Mouse (Mus musculus): ENCODE results near the gene Ccdc124. TPM values are rescaled to one million over a fixed set of nuclear protein-coding genes. Genes with fewer than 3 reads are reported as not detected.

The Ccdc124 gene
- polyA plus RNA-seq, 3 experiments from 2014 or later, result 54.2 to 120 (median 63.1) TPM

DNA sequence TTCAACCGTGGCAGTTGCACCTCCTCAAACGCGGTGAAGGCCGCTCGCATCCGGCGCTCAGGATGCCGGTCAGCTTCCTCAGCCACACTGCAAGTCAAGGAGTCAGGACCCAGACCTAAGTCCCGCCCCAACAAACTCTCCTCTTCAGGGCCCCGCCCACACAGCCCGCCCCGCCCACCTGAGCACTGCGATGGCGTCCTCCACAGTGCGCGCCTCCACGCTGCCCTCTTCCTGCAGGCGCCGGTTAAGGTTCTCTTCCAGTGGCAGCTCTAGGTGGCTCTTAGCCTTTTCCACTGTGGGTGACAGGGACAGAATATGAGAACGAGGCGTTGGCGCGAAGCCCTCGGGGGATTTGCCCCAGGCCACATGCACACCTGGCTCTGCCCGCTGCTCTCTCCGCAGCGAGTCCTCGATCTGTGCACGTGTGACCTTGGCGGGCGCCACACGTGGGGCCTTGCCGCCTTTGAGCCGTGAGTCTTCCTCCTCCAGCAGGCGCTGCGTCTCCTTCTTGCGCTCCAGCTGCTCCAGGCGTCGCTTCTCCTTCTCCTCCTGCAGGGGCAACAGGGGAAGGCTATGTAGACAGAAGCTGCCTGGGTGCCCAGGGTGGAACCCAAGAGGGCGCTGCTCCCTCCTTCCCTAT is 5.1 kb downstream of the Ccdc124 start:
- no peak for ATAC-seq

DNA sequence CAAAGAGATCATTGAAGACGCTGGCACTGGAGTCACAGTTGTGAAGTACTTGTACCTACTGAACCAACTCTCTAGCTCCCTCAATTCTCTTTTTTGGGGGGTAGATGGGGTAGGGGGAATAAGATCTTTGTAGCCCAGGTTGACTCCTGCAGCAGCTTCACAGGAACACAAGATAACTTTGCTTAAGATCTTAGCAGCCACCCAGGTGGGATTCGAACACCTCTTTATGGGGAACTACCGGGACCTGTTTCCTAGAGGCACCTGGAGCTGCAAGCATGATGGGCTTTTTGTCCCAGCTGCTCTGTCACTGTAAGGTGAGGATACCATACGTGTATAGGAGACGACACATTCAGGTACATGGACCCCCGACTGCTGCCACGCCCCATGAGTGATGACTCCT is 7.2 kb downstream of the Ccdc124 start:
- no peak for ATAC-seq

DNA sequence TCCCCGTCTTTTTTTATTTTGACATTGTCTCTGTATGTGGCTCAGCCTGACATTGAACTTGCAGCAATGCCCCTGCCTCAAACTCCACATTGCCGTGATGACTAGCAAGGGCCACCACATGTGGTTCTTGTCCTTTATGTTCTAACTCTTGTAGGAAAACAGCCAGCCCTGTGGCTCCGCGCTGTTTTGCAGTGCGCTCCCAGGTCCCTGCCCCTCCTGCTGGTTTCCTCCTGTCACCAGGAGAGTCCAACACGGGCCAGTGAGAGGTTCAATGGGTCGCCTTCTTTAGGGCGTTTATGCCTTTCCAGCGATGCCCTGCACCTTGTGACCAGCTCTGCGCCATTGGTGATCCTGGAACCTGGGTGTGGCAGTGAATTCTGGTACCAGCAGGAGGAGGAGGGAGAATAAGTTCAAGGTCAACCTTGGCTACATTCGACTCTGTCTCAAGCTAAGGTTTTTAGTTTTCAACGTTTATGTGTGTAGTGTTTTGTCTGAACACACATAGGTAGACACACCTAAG is 7.7 kb downstream of the Ccdc124 start:
- no peak for ATAC-seq

DNA sequence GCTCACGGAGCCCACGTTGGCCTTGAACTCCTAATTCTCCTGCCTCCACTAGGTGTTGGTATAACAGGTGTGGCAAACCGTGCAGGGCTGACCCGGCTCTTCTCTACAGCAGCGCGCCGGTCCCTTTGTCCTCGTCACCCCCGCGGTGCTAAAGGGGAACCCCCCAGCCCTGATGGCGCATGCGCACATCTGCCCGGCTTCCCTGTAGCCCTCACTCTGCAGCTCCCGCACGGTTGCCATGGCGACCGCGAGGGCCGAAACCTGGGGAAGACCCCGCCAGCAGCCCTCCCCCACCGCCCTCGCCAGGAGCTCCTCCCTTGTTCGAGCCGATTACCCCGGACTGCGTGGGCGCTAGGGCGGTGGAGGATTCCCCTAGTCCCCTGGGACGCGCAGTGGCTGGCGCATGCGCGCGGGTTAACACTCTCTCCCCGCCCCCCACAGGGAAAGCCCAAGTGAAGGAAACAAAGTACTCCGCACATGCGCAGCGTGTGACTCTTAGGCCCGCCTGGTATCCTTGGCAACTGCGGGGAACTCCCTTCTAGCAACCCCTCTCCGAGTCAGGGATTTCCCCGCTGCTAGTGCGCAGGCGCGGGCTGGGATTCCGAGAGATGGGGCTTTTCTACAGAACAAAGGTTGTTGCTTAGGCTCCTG is 8.3 kb downstream of the Ccdc124 start:
- peak; percentile 87 for ATAC-seq

DNA sequence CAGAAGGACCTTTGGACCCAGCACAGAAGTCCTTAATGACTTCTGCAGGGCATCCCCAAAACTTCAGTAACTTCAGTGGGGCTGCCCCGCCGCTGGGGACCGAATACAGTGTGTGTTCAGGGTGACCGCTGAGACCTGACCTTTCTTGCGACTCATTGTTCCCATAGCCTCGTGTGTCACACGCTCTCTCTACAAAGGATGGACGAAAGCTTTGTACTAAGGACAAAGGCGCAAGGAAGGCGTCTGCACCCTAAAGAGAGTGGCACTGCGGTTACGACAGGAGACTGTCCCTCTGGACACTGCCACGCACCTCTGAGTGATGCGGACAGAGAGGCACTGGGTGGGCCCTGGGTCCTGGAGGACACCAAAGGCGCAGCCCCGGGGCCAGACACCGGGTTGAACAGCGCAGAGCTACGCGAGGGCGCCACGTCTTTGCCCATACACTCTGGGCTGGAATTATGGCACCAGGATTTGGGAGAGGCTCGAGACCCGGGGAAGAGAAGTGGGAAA is 9.0 kb downstream of the Ccdc124 start:
- no peak for ATAC-seq

DNA sequence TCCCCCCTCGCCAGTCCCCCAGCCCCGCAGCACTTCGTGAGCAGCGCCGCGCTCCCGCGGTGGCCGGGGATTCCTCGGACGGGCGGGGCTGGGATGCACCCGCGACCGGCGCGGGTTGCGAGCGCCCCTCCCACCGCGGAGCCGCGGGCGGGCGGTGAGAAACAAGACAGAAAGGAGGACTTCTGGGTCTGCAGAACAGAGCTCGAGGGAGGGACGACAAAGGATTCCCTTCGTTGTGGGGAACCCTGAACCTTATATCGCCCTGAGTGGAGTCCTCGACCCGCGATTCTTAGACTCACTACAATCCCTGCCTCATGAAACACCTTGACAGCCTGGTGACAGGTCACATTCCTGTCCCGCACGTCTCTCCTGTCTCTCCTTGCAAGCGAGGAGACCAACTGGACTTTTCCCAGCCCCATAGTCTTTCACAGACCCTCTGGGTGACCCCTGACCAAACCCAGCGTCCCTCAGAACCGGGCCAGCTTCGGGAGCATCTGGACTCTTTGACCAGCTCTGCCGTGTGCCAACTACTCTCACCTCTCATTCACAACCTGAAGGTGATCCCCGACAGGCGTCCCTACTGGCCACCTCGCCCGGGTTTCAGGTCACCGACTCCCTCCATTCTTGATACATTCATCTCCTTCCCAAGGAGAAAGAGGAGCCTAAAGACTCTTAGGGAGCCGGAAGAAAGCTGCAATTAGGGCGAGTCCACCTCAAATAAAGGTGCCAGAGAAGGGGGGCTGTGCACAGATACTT is 9.6 kb downstream of the Ccdc124 start:
- no peak for ATAC-seq

DNA sequence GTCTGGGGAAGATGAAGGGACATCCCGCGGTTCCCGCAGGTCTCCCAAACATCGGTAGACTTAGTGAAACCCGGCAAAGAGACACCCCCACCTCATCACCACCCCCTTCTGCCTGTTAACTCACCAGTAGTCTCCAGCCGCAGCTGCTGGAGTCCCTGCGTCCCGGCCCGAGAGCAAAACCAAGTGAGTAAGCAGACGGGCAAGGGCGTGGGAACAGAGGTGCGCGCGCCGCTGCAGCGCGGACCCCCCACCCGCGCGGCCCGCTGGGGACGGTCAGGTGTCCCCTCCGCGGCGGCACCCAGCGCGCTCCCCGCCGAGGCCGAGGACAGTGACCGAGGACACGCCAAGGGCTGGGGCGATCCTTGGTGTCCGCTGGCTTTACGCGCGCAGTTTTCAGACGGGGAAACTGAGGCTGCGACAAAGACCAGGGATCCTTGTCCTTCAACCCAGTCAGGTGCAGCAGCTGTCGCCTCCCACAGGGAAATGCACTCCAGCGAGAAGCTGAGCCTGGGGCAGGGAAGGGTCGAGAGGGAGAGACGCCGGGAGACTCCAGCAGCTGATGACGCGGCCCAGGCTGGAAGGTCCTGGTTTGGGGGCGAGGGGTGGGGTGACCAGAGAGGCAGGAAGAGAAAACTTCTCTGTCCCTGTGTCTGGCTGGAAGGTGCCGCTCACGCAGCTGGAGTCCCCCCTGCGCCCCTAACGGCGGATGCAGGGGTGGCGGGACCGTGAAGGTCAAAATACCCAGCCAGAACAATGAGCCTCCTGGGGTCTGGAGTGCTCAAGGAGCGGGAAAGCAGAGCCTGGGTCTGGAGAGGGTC is 10.7 kb downstream of the Ccdc124 start, which contains the start of gene Kcnn1:
Gene Kcnn1, minus strand, starts transcription at position 435 of the 818 bp plus-strand sequence.
- no peak for ATAC-seq

DNA sequence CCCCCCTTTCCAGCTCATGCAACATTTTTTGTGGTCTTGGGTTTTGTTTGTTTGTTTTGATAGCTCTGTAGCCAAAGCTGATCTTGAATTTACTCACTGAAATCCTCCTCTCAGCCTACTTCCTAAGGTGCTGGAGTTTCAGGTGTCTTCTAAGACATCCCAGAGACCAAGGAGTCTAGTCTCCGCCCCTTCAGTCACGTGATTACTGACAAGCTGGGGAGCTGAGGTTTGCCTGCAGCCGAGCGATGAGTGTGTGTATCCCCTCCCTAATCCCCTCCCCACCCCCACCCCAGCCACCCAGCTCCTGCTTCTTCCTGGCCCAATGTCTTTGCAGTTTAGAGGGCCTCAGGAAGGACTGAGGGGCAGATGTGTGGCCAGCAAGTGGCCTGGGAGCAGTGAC is 16.2 kb downstream of the Ccdc124 start:
- ATAC-seq, result no peak

DNA sequence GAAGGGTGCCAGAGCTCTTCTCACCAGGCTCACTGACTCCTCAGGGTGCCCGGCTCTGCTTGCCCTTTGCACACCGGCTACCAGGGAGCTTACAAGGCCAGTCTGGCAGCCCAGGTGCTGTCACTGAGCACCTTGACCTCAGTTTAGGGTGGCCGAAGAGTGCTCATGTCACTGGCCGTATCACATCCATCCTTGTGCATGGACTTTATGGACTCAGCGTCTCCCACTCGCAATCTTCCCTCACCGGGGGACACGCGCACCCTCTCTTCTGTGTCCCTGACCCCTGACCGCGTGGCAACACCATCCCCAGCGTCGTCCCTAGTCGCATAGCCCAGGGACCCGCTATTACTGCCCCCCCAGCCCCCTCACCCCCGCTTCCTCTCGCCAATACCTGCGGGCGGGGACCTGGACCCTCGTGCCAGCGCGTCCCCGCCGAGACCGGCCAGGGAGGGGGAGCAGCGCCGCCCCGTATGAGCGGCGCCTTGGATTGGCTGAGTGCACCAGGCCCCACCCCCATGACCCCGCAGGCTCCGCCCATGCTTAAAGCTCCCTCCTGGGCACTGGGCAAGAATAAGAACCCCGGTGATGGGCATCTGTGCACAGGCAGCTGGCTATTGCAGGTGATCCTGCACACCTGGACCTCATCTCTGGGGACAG is 17.1 kb downstream of the Ccdc124 start:
- ATAC-seq, result no peak

DNA sequence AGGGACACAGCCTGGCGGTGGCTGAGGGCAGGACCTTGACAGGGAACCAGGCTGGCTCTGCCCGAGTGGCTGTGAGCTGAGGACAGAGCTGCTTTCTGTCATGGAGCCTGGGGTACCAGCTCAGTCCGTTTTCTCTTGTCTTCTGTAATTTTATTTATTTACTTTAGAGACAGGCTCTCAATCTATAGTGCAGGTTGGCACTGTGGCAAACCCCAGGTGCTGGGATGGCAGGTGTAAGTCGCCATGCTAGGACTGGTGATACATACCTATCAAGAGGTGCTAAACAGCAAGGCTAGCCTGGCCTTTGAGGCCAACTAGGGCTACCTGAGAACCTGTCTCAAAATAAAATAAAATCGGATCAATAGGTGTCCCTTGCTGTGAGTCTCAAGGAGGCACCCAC is 17.7 kb downstream of the Ccdc124 start:
- no peak for ATAC-seq

DNA sequence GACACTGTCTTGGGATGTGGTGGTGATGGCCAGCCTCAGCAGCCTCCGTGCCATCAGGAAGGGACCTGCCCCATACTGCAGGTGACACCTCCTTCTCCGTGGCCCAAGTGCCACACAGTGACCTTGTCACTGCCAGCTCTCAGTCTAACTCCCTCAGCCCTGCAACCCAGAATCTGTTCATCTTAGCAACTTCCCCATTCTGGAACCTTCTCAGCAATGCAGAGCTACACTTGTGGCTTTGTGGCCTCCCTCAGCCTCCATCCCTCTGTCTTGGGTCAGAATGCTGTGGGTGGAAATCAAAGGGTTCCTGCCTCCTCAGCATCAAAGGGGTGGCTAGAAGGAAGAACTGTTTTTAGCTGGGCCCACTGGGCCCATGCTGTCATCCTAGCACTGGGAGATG is 19.9 kb downstream of the Ccdc124 start:
- no peak for ATAC-seq

DNA sequence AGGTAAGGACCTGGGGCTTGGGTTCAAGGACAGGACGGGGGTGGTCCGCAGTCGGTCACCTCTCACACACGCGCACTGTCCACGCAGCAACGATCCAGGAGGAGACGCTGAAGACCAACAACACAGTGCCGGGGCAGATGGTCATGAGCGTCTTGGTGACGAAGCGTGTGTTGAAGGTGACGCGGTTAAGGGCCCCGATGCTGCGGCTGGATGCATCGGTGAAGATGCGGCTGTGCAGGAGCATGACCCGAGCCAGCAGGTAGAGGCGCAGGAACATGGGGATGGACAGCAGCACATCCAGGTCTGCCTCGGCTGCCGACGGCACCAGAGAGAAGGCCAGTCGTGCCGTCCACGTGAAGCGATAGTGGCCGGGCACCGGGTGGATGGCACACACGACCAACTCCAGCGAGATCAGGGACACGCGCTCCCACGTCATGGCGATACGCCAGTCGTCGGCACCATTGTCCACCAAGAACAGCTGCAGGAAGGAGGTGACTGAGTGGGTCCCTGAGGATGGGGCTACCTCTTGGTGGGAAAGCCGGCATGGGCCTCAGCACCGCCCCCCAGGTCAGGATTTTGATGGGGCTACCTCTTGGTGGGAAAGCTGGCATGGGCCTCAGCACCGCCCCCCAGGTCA is 21.0 kb downstream of the Ccdc124 start:
- ATAC-seq, result no peak

DNA sequence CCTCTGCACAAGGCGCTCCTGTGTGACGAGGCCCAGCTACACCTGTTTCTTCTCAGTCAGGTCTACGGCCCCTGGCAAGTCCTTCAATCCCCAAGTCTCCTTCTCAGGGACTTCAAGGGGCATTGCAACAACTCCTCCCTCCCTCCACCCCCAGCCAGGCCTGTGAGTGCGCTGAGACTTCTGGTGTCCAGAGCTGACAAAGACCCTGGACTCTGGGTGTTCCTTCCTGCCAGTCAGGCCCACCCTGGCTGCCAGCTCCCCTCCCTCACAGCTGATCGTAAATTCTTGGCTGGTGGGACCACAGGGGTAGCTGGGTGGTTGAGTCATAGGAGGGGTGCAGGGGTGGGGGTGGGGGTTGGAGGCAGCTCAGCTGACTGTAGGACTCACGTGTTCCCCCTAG is 21.9 kb downstream of the Ccdc124 start:
- no peak for ATAC-seq

DNA sequence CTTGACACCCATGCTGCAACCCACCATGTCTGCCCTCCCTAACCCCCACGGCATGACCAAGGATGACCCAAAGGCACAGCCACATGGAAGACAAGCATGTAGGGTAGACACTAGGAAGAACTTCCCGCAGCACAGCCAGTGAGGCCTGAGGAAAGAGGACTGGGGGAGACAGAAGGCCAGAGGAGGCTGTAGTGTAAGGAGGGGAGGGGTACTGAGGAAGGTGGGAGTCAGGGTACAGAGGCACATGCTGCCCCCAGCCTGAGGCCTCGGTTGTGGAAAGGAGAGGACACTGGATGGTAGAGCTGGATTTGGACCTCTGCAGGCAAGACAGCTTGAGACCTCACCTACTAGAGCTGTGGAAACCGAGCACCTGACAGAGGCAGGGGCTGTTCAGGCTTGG is 22.8 kb downstream of the Ccdc124 start:
- ATAC-seq, result no peak

DNA sequence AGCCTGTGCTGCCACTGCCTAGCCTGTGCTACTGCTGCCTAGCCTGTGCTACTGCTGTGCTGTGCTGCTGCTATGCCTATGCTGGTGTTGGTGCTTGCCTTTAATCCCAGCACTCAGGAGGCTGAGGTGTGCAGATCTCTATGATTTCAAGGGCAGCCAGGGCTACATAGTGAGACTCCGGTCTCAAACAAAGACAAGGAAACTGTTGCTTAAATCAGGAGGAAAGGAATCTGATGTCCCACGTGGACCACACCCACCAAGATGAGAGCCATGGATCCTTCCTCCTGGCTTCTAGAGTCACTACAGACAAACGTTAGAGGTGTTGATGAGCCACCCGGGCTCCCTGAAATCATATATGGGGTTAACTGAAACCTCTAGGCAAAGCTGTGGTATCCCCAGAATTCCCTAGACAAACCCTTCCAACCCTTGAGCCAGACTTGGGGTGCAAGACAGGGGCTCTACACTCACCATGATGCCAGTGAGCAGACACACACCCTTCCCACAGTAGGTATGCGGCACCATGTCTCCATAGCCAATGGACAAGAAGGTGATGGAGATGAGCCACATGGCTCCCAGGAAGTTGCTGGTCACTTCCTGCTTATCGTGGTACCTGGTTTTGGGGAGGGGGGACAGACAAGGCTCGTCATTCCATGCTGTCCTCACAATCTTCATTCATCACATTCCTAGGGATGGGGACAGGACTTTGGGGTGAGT is 23.4 kb downstream of the Ccdc124 start:
- ATAC-seq, result no peak

DNA sequence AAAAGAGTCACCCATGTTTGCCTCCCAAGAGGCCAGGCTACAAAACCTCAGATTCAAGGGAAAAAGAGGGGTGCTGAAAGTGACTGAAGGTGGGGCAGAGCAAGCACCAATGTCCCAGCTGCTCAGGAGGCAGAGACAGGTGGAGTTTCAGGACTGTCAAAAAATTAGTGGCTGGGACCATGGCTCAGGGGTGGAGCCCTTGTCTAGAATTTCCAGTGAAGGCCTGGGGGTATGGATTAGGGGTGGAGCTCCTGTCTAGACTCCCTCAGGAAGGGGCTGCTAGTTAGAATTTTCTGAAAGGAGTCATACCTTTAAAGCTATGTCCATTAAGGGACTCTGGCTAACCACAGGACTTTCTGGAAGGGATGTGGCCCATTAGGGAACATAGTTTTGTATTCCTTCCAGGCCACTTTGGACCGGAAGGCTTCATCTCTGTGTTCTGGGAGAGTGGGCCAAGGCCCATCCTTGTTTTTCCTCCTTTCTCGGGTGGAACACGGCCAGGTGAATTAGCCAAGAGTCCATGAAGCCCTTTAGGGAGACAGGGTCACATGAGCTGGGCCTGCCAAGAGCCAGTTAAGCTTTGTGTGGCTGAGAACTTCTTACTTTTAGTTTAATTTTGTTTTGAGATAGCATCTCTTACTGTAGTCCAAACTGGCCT is 24.3 kb downstream of the Ccdc124 start:
- no peak for ATAC-seq

DNA sequence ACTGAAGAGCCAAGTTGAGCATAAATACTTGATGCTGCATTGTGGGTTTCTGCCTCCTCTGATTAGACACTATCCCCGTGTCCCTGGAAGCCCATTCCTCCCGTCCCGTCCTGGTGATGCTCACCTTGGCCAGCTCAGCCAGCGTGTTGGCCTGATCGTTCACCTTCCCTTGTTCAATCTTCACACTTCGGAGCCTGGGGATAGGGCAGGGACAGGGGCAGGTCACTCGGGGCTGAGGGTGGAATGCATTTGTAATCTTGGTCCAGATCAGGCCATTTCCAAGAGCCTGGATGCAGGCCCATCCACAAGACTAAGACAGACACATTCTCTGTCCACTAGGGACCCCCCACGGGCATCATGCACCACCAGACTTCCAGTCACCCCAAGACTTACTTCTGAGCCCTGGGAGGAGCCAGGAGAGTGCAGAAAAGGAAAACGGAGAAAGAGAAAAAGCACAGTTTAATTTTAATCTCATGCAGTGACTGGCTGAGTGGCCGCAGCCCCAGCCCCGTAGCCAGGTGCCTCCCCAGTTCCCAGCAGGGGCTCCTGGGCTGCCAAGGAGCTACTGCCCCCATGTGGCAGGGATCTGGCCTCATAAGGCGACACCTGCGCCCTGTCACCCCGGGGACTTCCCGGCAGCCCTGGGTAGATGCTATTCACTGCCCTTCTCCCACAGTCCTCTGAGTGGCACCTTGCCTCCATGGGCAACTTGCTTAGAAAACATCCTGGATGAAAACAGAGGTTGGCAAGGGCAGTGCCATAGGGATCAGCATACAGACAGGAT is 27.2 kb downstream of the Ccdc124 start:
- ATAC-seq, result no peak

DNA sequence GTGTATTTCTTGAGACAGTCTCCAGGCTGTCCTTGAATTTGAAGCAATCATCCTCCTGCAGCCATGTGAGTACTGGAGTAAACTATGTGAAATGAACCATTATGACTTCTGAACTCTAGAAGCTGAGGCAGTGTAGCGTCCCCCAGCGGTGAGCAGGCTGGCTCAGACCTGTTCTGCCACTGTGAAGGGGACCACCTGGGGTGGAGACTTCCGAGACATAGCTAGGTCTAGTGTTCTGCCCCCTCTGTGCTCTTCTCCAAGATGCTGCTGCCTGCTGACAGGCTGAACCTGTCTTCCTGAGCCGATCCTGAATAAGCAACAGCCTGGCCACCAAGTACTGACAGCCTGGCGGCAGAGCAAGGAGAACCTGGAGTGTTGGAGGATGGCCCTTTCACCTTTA is 28.6 kb downstream of the Ccdc124 start:
- ATAC-seq, result no peak

DNA sequence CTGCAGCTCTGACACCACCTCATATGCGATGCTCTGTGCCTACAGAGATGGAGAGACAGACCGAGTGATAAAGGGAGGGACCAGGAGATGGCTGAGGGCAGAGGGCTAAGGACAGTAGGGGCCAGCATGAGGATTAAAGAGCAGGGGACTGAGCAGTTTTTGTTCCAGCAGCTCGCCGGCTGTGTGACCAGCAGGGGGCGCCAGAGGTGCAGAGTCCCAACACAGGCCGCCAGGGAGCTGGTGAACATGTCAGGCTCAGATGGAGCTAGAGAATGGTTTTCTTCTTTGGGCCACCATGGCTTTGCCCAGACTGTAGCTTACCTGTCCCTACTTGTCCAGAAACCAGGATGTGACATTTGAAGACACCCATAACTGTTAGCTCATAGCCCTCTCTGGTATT is 29.2 kb downstream of the Ccdc124 start:
- ATAC-seq, result peak; percentile 19

Measured in inflammation-experienced regulatory T-cells, adult 6 months (primary cell).